Mouse (Mus musculus) E14TG2a.4 (cell line): ENCODE results near the gene Mamstr.

Source experiments
- CTCF ChIP-seq: conservative IDR thresholded peaks from 2 replicates; pipeline ENCODE4 v1.5.1; 2014; ENCODE audit warnings: low read length
- NANOG ChIP-seq: IDR thresholded peaks from 2 replicates; pipeline ENCODE4 v1.6.1; 2014; ENCODE audit warnings: borderline replicate concordance, low read length, mixed read lengths

DNA sequence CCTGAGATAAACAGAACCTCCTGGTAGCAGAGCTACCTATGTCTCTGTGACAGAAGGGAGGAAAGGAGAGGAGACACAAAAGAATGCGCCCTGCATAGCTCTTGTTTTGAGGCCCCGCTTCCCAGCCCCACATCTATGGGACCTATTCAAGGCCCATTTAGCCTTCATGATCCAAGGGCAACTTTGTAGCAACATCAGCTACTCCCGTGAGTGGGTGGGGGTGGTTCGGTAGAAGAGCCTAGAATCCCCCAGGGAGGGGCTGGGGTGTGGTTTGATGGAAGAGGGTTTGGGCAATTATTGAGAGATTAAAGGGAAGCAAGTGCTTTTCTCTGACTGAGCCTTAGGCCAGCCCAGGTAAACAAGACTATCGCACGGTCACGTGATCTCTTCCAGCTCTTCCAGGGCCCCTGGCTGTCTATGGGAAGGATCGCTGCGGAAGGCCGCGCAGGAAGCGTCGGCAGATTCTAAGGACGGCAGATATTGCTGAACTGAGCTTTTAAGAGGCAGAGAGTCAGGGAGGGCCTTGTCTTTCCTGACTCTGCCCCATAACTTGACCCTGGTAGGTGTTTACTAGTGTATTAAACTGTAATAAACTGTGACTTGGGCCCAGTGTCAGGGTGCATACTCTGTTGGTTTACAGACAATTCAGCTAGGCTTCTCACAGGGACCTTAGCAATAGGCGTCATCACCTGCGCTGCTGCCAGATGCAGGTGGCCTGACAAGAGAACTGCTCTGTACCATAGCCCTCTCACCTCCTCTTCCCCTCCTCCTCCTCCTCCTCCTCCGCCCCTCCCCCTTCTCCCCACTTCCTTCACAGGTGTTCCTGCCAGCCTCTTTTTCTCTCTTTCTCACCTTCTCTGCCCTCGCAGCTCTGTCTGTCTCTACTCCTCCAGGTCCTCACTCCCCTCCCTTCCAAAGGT lies 40.6 kb upstream of the Mamstr start:
- no peak for TF ChIP-seq CTCF
- TF ChIP-seq NANOG, result no peak
